Mouse (Mus musculus): Measurements from ENCODE around the gene Mthfsl.
"Not testable (repeated sequence)": the region's sequence is repeated elsewhere in the genome, so short reads cannot be mapped to it uniquely, and the experiment has no call there.

Mthfsl gene

DNA sequence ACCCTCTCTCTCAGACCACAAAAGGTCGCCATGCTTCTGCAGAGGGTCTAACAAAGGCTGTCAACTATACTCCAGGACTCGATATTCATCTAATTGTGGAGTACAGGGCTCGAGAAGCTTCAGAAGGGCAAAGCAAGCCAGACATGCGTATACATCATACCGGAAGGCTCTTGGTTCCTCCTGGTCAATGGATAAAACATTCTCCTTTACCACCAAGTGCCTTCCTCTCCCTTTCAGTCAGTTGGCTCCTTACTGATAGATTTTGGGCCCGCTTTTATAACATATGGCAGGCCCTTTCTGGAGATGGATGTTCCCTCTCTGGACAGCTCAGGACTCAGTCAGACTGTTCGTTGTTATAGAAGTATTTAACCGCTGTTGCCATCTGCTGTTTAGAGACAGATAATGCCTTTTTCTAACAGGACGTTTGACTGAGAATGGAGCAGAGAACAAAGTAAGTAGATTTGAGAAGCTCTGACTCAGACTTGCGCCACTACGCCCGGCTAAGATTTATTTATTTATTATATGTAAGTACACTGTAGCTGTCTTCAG, at the start of gene Mthfsl:
Gene Mthfsl (minus strand): TSS at position 308 of the 549 bp plus-strand sequence.
- DNase-seq (ENCODE audit: low spot score) = not testable (repeated sequence)

DNA sequence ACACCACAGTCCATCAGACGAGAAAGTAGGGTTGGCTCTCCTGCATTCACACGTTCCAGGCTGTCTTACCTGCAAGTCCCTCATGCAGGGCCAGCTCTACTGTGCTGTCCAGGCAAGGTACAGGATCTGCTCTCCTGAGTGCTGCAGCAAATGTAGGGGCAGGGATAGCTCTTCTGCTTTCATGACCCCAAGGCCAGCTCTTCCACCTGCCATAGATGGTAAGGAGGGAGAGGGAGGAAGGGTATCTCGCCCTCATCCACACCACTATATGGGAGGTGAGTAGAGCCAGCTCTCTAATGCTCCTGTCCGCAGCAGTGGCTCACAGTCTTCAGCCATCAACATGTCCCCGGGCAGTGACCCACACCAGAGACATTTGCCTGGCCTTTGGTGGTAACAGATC, 49.4 kb upstream of the Mthfsl start:
- DNase-seq (ENCODE audit: low spot score) = not testable (repeated sequence)

DNA sequence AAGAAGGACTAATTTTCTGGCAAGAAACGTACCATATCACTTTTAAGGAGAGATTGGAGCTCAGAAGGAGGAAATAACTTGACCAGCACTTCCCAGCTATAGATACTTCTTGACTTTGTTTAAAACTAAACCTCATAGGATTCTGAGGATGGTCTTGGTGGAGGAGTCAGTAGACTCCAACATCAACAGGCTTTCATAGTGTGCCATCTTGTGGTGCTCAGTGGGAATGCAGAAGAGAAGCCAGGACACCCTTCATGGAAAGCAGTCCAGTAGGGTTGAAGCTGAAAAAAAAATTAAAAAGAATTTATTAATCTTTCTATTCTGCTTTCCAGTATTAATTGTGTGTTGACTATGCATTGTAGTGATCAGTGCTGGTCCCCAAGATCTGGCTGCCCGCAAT, 26.6 kb upstream of the Mthfsl start:
- peak; percentile 37 for DNase-seq (ENCODE audit: low spot score)

DNA sequence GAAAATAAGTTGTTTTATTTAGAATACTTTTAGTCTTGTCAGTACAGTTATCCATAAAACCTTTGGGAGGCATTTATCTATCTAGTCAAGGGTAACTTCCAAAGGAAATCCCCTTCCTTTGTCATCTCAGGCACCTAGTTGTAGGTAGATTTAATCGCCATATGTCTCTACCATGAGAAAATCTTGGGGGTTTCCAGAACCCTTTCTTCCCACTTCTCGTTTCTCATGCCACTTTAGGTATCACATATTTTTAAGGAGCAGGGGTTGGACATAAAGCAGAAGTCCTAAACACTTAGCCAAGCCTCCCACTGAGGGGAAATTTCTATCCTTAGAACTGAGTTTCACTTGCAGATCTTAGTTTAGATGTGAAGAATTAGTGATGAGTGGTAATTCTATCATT, 25.9 kb upstream of the Mthfsl start:
- DNase-seq (ENCODE audit: low spot score) = not testable (repeated sequence)

DNA sequence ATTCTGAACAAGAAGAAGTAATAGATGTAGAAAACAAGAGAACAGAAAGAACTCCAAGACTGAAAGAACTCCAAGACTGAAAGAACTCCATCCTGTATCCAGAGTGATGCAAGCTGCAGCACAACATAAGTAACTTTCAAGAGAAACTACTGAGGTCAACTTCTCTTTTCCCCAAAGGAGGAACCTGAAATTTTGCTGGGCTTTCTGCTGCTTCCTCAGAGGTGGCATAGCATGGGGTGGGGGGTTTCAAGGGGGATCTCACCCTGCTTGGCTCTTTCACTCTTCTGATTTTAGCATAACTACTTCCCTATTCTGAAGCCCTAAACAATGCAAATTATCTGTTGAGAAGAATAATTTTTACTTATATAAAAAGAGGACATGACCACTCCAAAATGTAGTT, 15.2 kb upstream of the Mthfsl start:
- not testable (repeated sequence) for DNase-seq (ENCODE audit: low spot score)

DNA sequence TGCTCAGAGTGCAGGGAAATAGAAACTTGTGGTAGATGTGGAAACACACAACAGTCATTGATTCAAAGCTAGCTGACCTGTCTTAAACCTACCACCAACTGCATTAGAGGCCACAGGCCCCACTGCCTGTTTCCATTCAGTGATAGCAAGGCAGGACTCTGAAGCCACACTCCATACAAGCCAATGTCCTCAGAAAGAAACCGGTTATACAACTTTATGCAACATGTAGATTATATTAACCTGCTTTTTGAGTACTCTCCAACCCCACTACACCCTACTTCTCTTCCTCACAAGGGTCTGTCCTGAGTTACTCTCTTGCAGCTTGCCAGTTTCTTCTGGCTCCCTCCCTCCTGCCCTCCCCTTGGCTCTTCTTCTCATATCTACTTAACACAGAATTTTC, 13.1 kb upstream of the Mthfsl start:
- not testable (repeated sequence) for DNase-seq (ENCODE audit: low spot score)

DNA sequence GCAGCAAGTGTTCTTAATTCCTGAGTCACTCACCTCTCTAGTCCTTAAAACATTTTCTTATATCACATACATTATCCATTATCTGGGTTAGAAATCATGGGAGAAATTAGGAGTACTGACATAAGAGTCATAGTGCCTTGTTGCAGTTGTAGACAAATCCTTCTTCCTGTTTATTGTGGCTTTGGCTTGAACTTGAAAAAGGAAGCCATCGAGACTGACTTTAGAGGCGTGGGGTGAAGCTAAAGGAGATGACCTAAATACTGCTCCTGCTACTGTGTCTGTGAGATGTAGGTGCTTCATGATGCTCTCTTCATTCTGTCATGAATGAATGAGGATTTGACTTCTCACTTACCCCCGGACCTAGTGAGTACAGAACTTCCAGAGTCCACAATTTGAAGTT, 12.2 kb upstream of the Mthfsl start:
- not testable (repeated sequence) for DNase-seq (ENCODE audit: low spot score)

DNA sequence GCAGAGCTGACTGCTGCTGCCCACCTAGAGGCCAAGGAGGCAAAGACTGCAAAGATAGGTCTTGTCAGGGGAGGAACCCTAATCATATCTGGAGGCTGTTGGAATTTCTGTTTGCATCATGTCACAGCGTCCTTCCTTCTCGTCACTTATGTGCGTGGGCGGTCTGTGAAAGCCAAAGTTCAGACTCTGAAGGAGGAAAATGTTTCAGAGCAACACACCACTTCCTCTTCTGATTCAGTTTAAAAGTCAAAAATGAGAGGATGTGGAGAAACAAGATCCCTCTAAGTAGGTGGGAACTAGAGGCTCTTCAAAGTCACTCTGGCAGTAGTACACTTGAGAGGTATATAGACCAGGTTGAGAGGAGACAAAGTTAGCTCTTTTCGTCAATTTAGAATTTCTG, 11.6 kb upstream of the Mthfsl start, which contains the start of gene Bcl2a1d:
Gene Bcl2a1d (minus strand): TSS at position 187 of the 400 bp plus-strand sequence.
- DNase-seq (ENCODE audit: low spot score) = peak; percentile 26

DNA sequence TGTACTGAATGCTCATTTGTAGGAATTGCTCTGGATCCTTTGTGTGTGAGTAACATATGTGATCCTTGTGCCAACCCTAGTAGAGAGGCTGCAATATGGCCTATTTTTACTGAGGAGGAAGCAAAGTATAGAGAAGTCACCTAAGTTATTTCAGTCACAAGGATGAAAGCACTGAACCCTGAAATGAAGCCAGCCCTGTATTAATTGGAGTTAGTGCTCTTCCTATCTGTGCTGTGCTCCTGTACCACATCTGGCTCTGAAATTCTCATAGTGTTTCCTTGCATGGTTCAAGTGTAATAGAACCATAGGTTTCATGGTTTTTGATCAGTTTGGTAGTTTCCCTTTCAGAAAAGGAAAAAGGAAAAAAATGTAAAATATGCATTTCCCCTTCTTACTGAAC, 8.2 kb upstream of the Mthfsl start:
- not testable (repeated sequence) for DNase-seq (ENCODE audit: low spot score)

DNA sequence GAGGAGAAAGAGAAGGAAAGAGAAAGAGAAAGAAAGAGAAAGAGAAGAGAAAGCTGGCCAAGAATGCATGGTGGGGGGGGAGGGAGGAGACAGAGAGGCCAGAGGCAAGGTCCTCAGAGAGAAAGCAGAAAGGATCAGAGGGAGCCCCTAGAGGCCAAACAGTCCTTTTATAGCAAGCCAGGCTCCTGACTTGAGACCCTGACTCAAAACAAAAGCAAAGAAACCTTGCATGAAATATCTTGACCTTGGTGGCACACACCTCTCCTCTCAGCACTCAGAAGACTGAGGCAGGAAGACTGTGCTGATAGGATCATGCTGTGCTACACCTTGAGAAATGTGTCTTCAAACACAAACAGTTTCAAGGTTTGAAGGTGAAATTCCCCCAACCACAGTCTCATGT, 1.5 kb upstream of the Mthfsl start:
- DNase-seq (ENCODE audit: low spot score) = not testable (repeated sequence)

DNA sequence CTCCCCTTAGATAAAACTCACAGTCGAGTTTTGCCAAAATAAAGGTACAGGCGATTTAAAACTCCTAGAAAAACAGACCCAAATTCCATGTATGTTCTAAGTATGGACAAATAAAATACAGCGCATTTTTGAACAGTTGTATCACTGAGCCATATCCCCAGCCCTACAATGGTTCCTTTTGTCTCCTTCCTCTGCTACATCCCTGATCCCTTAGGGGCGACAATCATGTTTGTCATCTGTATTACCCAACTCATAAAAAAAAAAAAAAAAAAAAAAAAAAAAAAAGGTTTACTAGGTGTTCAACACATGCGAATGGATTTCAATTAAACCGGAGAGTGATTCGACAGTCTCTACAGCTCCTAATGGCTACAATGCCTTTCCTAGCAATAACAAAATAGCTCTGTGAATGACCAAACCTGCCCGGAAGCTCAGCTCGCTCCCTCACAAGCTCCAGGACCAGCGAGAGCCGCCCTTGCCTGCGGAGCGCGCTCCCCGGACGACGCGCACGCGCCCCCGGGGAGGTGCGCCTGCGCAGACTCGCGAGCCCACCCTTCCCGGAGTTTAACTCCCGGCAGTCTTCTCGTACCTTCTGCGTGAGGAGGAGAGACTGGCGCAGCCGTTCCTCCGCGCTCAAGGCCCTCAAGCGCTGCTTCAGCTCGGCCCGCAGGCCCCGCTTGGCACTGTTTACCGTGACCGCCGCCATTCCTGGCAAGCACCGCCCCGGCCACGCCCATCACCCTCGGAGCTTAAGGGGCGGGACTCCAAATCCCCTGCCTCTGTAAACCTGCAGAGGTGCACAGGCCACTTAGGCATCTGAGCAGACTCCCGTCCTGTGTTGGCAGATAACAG, 799 bp downstream of the Mthfsl start:
- DNase-seq (ENCODE audit: low spot score) = peak; percentile 71

DNA sequence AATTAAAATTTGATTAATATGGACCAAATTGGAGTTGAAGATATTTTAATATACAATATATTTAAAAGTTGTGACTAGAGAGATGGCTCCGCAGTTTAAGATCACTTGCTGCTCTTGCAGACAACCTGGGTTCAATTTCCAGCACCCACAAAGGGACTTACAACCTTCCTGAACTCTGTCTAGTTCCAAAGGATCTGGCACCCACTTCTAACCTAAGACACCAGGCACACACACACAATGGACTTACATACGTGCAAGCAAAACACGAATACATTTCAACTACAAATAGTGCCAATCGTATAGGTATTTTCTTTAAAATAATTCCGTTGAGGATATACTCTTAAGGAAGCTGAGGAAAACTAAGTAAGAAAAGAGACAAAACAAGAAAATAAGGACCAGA, 1.5 kb downstream of the Mthfsl start:
- DNase-seq (ENCODE audit: low spot score) = not testable (repeated sequence)

DNA sequence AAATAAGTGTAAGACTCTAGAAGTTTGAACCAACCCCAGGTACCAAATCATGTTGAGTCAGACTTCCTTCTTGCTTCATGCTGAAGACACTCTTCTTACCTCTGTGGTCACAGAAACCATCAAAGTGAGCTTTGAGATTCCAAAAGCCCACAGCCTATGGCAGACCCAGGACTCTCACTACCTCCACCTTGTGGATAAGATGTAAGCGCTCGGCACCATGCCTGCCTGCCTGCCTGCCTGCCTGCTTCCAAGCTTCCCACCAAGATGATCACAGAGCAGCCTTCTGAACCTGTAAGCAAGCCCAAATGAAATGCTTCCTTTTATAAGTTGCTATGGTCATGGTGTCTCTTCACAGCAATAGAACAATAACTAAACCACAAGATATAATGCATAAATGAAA, 2.0 kb downstream of the Mthfsl start:
- DNase-seq (ENCODE audit: low spot score) = not testable (repeated sequence)

DNA sequence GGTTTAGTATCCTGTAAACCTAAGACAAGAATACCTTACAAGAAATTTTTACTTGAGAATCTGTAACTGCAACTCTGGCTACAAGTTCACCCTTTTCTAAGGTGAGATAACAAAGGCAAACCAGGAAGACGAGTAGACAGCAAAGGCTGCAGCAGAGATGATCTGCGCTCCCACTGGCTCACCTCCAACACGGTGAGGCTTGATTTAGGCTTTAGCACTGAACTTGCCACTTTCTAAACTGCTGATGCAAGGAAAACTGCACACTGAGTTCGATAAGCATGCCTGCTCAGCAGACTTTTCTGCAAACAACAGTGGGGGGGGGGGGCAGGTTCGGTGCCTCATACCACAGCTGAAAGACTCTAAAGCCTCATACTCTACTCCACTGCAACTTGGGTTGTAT, 5.6 kb downstream of the Mthfsl start:
- not testable (repeated sequence) for DNase-seq (ENCODE audit: low spot score)

DNA sequence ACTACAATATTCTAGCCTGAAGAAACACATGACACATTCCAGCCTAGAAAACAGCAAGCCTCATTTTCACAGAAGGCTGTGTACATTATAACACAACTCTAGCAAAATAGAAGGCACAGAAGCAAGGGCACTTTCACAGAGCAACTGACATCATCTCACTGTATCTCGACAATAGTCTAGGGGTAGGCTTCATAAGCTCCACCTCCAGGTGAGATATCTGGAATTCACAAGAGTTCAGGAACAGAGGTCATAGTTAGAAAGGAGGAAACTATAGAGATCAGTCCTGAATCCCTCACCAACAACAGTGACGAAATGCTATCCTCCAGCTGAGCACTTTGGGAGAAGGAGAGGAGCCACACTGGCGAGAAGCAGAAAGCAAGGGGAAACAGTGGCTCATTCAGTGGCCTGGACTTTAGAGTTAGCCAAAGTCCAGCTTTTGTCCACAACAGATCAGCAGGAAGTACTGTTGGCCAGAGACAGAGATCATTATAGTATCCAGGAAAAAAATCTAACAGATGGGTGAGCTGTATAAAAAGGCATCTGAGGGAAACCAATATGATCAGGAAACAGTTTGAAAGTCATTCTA, 7.8 kb downstream of the Mthfsl start:
- DNase-seq (ENCODE audit: low spot score) = not testable (repeated sequence)

DNA sequence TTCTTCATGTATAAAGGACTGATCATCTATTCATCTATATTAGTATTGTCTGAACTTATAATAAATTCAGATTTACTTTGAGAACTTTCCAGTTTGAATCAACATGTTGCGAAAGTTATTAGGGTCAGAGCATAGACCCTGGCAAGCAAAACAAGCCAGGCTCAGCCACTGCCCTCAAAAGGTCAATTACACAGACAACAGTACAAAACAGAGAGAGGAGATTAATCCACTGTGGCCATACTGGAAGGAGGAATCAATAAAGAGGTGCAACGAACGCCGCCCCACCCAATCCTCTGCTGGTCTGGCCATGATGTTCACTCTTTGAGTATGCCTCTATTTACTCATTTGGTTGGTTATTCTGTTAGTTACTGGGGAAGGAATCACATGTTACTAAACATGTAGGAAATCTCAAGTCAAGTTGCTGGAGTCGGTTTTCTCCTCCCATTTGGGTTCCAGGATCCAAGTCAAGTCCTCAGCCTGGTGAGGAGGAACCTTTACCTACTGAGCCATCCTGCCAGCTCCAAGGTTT, 9.1 kb downstream of the Mthfsl start:
- DNase-seq (ENCODE audit: low spot score) = not testable (repeated sequence)

DNA sequence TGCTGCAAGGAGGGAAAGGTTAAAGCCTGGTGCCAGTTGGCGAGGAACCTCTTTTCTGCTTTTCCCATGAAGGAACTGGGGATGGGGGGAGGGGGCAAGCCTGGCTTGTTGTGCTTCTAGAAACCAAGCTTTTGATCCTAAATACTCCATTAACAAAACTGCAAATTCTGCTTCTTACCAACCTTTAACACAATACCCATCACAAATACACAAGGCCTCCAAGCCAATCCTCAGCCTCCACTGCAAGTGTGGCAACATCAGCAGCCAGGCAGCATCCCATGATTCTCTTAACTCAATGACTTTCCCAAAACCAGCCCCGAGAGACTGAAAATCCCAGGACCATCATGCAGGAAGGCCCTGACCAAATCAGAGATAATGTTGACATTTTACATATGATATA, 9.7 kb downstream of the Mthfsl start:
- not testable (repeated sequence) for DNase-seq (ENCODE audit: low spot score)

DNA sequence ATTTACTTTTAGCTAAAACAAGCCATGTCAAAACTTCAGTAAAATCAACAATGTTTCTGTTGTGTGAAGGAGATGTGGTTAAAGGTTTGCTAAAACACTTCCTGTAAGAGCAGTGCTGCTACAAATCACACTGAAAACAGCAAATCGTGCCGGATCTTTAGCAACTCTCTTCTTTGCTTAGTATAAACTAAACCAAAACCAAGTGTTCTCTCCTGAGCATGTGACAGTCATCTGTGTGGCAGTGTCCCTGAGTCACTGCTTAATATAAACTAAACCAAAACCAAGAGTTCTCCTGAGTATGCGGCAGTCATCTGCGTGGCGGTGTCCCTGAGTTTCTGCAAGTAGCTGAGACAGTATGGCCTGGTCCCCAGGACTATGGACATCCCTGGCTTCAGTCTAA, 10.3 kb downstream of the Mthfsl start:
- not testable (repeated sequence) for DNase-seq (ENCODE audit: low spot score)

DNA sequence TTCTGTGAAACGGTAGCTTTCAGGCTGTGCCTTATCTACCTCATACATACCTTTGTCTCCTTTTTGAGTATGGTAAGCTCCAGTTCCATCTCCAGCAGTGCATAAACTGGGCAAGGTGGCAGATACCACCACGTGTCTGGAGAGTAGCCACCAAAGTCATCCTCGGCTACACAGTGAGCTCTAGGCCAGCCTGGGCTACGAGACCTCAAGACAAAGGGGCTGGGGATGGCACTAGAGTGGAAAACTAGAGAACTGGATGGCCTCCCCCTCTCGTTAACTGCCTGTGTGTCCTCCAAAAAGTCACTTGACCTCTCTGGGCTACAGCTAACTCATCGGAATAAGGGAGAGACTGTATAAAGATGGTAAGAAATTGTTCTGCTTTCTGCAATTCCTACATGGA, 10.8 kb downstream of the Mthfsl start:
- DNase-seq (ENCODE audit: low spot score) = no peak

DNA sequence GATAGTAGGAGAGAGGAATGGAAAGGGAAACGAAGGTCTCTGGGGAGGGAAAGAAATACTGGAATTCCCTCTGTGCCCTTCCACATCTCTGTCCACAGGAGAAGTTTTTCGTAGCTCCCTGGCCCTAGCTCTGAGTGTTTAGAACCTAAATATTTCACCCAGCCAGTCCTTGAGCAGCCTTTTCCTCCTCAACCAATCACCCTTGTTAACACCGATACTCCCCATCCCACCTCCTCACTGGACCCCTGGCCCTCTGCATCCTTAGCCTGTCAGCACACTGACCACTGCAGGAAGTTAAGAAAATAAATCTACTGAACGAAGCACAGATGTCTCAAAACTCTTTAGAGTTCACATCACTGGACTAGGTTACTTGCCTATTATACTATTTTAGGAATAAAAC, 13.4 kb downstream of the Mthfsl start:
- DNase-seq (ENCODE audit: low spot score) = no peak

DNA sequence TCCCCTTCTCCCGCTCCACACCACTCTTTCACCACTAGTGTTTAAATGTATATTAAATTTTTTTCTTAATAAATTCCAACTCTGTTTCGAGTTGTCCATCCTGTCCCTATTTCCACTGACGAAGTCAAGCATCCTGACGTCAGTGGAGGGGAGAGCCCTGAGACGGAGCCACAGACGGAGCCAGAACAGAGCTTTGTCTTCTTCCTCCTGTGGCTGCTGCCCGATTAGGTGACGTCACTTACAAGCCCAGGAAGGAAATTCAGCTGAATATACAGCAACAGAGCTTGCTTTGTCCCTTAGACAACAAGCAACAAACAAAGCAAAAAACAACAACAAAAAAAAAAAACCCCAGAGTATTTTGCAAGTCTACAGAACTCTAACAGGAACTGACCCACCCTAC, 14.9 kb downstream of the Mthfsl start:
- not testable (repeated sequence) for DNase-seq (ENCODE audit: low spot score)

DNA sequence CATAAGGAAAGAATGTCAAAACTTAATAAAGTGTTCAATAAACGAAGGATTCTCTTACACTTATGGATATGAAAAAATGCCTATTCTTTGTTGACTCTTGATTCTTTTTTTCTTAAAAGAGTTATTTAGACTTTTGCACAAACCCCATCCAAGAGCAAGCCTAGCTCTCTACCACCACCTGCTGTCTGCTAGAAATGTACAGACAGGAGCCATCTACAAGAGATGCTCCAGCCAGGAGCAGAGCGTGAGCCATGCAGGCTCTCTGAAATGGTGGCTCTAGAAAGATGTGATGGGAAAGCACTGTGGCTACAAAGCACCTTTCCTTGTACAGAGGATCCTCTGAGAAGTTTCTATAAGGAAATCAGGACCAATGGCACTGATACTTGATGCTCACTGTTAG, 21.4 kb downstream of the Mthfsl start:
- not testable (repeated sequence) for DNase-seq (ENCODE audit: low spot score)

DNA sequence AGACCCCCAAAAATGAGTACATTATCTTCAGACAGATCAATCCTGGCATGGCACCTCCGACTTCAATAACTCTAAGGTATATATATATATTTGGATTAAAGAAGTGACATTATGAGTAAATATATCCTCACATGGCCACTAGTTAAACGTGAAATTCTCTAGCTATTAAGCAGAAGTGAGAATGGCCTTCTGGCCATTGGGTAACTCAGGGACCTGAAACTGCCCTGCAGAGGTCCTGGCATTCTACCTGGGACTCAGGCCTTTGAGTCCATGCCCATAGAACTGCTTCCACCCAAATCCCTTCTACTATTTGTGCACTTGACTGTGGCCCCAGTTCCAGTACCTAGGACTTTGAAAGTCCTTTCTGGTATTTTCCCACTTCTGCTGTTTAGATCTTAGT, 28.8 kb downstream of the Mthfsl start:
- not testable (repeated sequence) for DNase-seq (ENCODE audit: low spot score)
